Mouse (Mus musculus) heart, embryonic 16.5 days (tissue): Measurements from ENCODE around the gene Vhl. TPM values are rescaled to one million over a fixed set of nuclear protein-coding genes. Genes with fewer than 3 reads are reported as not detected.

ENCODE experiments used
- ATAC-seq: fragments of 200-750 bp; cut with Nextera tagmentation; replicated peaks from 2 replicates; pipeline ENCODE4 v1.8.0; 2017; ENCODE audit warnings: moderate number of reproducible peaks; ENCODE audit not compliant: insufficient read depth, low FRiP score; ENCODE audit errors: extremely low read depth
- H3K27ac ChIP-seq: fragments of 300-500 bp; sonication (generic); 2 replicates; pipeline ENCODE4 v1.5.1; 2014; ENCODE audit warnings: mild to moderate bottlenecking, low read length, control low read depth, moderate library complexity
- H3K27me3 ChIP-seq: fragments of 300-500 bp; sonication (generic); 2 replicates; pipeline ENCODE4 v1.6.1; 2014; ENCODE audit warnings: low read length, mixed read lengths; ENCODE audit not compliant: control insufficient read depth, insufficient read depth
- H3K36me3 ChIP-seq: fragments of 300-500 bp; sonication (generic); 2 replicates; pipeline ENCODE4 v1.6.1; 2014; ENCODE audit not compliant: control insufficient read depth, insufficient read depth
- H3K4me1 ChIP-seq: fragments of 300-500 bp; sonication (generic); 2 replicates; pipeline ENCODE4 v1.6.1; 2014; ENCODE audit warnings: low read length, mixed read lengths; ENCODE audit not compliant: control insufficient read depth, insufficient read depth
- H3K4me2 ChIP-seq: fragments of 300-500 bp; sonication (generic); 2 replicates; pipeline ENCODE4 v1.6.1; 2014; ENCODE audit warnings: low read depth, mild to moderate bottlenecking, control low read depth, low read length
- H3K4me3 ChIP-seq: fragments of 300-500 bp; sonication (generic); 2 replicates; pipeline ENCODE4 v1.5.1; 2014; ENCODE audit warnings: mild to moderate bottlenecking, control low read depth, low read length
- H3K9ac ChIP-seq: fragments of 300-500 bp; sonication (generic); 2 replicates; pipeline ENCODE4 v1.6.1; 2014; ENCODE audit warnings: low read length, control low read depth
- H3K9me3 ChIP-seq: fragments of 300-500 bp; sonication (generic); replicated peaks from 2 replicates; pipeline ENCODE4 v1.6.1; 2016; ENCODE audit warnings: low read length; ENCODE audit not compliant: control insufficient read depth
- WGBS: fragments of 180-500 bp; shearing (Covaris S2); extraction: QIAGEN DNeasy Blood & Tissue Kit; methylation state at CpG from one replicate; pipeline ENCODE4 v1.1.7; 2014; 5-methylcytosine and 5-hydroxymethylcytosine counted together
- polyA plus RNA-seq: library from polyadenylated mRNA; unstranded; fragments of >200 nt; fragmentation: Nextera tagmentation; extraction: Ambion mirVana; gene quantifications from 2 replicates; pipeline ENCODE4 v1.2.1, GENCODE M21; 2015

Vhl gene
- polyA plus RNA-seq, 1 experiment from 2014 or later: 28.8 TPM

DNA sequence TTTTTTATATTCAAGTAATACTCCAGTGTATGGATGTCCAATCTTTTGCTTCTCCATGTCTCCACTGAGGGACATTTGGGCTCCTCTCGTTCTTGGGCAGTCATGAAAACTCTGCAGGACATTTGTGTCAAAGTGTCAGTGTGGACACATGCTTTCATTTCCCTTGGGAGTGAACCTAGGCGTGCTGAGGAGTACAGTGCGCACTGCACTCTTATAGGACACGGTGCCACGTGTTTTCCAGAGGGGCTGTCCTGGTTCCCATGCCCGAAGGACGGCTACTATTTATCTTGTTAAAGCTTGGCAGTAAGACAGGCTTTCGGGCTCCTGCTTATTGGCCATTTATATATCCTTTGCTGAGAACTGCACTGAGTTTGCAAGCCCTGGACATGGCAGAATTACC lies 18.8 kb downstream of the Vhl start:
- Histone ChIP-seq H3K9ac (no peak overlapping the region), H3K4me3 (no peak overlapping the region), H3K4me1 (no peaks in the 10 kb centered on the region), H3K27ac (no peak overlapping the region), H3K9me3 (no peaks in the 10 kb centered on the region), H3K36me3 (no peaks in the 10 kb centered on the region), H3K4me2 (no peak overlapping the region), H3K27me3 (no peaks in the 10 kb centered on the region)
- ATAC-seq: no peak
- 72% methylated on average over 8 of the region's 8 CpGs for WGBS

- Histone ChIP-seq H3K4me1 (no peaks in the 10 kb centered on the region), H3K4me2 (no peak overlapping the region), H3K4me3 (no peak overlapping the region), H3K27me3 (no peaks in the 10 kb centered on the region), H3K9ac (no peak overlapping the region), H3K36me3 (no peaks in the 10 kb centered on the region), H3K27ac (no peak overlapping the region), H3K9me3 (no peaks in the 10 kb centered on the region)
- WGBS: 75% methylated on average over 4 of the region's 4 CpGs
- ATAC-seq: no peak
Observed at GRCm38 (mm10) chr6:113643021-113643420, 19.3 kb downstream of the Vhl start.

GRCm38 (mm10) chr6:113643967-113644366 lies 20.2 kb downstream of the Vhl start:
- Histone ChIP-seq H3K27me3 (no peaks in the 10 kb centered on the region), H3K4me3 (no peak overlapping the region), H3K27ac (peak overlapping the region; percentile 73), H3K9ac (no peak overlapping the region), H3K4me1 (no peaks in the 10 kb centered on the region), H3K9me3 (no peaks in the 10 kb centered on the region), H3K4me2 (no peak overlapping the region), H3K36me3 (no peaks in the 10 kb centered on the region)
- no peak for ATAC-seq
- 94% methylated on average over 2 of the region's 2 CpGs for WGBS

DNA sequence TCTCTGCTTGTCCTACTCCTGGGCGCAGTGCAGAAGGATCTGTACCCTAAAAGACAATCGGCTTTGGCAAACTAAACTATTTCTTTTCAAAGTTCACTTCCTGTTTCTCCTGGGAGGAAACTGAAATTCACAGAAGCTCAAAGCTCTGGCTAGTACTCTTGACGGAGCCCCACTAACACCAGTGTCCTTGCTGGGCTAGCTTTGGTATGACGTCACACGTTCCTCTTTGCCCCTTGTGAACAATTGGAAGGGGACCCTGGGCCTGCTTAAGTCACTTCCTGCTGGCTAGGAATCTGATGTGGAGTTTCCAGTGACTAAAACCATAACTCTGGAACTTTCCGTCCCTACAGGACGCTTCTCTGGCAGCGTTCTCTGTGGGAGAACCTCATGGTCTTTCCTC lies 21.0 kb downstream of the Vhl start:
- Histone ChIP-seq H3K9ac (no peak overlapping the region), H3K27me3 (no peaks in the 10 kb centered on the region), H3K27ac (peak overlapping the region; percentile 73), H3K4me3 (no peak overlapping the region), H3K4me1 (no peaks in the 10 kb centered on the region), H3K9me3 (no peaks in the 10 kb centered on the region), H3K36me3 (no peaks in the 10 kb centered on the region), H3K4me2 (no peak overlapping the region)
- ATAC-seq: peak; percentile 68; the same call in 1 of the 2 replicates
- WGBS: 63% methylated on average over 8 of the region's 8 CpGs

DNA sequence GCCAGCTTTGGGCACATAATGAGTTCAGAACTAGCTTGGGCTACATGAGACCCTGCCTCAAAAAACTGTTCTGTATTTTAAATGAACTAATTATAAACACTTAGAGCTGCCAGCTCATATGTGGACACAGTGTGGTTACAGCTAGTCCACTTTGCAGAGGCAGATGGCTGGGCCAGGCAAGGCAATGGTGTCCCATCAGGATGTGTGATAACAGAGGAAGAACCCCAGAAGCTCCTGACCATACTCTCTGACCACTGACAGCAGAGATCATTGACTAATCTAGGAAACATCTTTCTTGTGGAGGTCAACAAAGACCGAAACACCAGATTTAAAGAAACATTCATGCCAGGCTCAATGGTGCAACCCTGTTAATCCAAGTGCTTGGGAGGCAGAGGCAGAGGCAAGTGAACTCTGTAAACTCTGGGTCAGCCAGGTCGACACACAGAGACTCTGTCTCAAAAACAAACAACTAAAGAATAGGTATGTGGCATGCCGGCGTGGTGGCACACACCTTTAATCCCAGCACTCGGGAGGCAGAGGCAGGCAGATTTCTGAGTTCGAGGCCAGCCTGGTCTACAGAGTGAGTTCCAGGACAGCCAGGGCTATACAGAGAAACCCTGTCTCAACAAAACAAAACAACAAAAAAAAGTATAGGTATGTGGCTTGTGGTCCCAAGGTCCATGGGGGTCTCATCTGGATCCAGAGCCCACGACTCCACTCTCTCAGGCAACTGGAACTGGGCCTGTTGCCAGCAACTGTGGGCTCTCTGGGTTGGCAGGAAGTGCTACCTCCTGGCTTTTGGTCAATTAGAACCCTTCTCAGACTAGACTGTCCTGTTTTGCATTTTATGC lies 25.8 kb downstream of the Vhl start:
- Histone ChIP-seq H3K4me1 (no peaks in the 10 kb centered on the region), H3K27ac (no peak overlapping the region), H3K9ac (no peak overlapping the region), H3K4me2 (no peak overlapping the region), H3K9me3 (no peaks in the 10 kb centered on the region), H3K27me3 (no peaks in the 10 kb centered on the region), H3K36me3 (no peaks in the 10 kb centered on the region), H3K4me3 (no peak overlapping the region)
- WGBS: 76% methylated on average over 7 of the region's 7 CpGs
- ATAC-seq: no peak

DNA sequence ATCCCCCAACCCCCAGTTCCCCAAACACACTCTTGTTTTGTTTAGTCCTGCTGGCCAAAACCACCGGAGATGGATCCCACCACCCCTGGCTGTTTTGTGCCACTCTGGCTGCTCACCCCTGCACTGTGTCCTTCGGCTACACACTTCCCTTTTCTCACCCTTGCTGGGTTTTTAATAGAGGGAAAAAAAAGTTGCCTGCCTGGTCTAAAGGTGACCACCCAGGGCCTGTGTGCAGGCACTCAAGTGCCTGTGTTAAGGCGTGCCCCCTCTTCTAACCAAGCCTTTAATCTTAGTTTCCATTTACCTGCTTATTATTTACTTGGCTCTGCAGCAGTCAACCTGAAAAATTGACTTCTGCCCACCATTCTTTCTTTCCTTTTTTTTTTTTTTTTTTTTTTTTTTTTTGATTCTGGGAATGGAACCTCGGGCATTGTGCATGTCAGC lies 26.5 kb downstream of the Vhl start:
- WGBS: 66% methylated on average over 4 of the region's 4 CpGs
- Histone ChIP-seq H3K9me3 (no peaks in the 10 kb centered on the region), H3K27me3 (no peaks in the 10 kb centered on the region), H3K4me2 (no peak overlapping the region), H3K27ac (no peak overlapping the region), H3K9ac (no peak overlapping the region), H3K4me1 (peaks cover 3% of the 10 kb centered on the region; the same call in 1 of the 2 replicates), H3K36me3 (no peaks in the 10 kb centered on the region), H3K4me3 (no peak overlapping the region)
- ATAC-seq: no peak

DNA sequence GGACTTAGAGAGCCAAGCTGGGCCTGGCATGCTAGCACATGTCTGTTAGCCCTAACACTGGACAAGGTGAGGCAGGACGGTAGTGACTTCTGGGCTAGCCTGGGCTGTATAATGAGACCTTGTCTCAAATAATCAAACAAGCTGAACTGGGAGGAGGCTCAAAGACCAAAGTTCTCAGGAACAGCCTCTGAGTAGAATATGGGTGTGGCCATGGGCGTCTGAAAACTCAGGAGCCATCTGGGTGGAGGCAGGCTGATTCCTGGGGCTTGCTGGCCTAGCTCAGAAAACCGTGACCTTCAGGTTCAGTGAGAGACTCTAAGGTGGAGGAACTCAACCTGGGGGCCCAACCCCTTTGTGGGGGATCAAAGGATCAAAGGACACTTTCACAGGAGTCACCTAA lies 27.9 kb downstream of the Vhl start:
- Histone ChIP-seq H3K4me2 (no peak overlapping the region), H3K4me1 (peaks cover 3% of the 10 kb centered on the region; the same call in 1 of the 2 replicates), H3K36me3 (no peaks in the 10 kb centered on the region), H3K9ac (no peak overlapping the region), H3K27me3 (no peaks in the 10 kb centered on the region), H3K27ac (no peak overlapping the region), H3K4me3 (no peak overlapping the region), H3K9me3 (no peaks in the 10 kb centered on the region)
- 67% methylated on average over 3 of the region's 3 CpGs for WGBS
- ATAC-seq: no peak

DNA sequence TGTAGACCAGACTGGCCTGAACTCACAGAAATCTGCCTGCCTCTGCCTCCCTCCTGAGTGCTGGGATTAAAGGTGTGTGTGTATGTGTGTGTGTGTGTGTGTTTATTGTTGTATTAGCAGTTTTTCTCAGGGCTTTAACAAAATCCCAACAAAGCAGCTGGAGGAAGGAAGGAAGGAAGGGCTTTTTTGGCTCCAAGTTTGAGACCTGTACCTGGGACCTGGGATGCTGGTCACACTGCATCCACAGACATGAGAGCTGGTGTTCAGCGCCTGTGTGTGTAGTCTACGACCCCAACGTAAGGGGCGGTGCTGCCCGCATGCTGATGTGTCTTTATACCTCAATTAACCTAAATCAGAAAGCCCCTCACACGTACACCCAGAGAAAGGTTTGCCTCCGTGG lies 29.8 kb downstream of the Vhl start:
- Histone ChIP-seq H3K36me3 (no peaks in the 10 kb centered on the region), H3K4me3 (no peak overlapping the region), H3K9ac (no peak overlapping the region), H3K4me2 (no peak overlapping the region), H3K4me1 (peaks cover 3% of the 10 kb centered on the region; the same call in 1 of the 2 replicates), H3K27ac (no peak overlapping the region; the same call in 1 of the 2 replicates), H3K9me3 (no peaks in the 10 kb centered on the region), H3K27me3 (no peaks in the 10 kb centered on the region)
- 87% methylated on average over 7 of the region's 7 CpGs for WGBS
- no peak for ATAC-seq

- WGBS: 68% methylated on average over 8 of the region's 8 CpGs
- H3K9me3 ChIP-seq: no peaks in the 10 kb centered on the region
- H3K4me2 ChIP-seq: no peak overlapping the region
- ATAC-seq: no peak
- H3K36me3 ChIP-seq: no peaks in the 10 kb centered on the region
- H3K4me1 ChIP-seq: peaks cover 4% of the 10 kb centered on the region
- peak overlapping the region; percentile 24; the same call in 1 of the 2 replicates for H3K27ac ChIP-seq
- no peak overlapping the region for H3K9ac ChIP-seq
- no peaks in the 10 kb centered on the region for H3K27me3 ChIP-seq
- no peak overlapping the region for H3K4me3 ChIP-seq
Observed at GRCm38 (mm10) chr6:113654102-113654501, 30.3 kb downstream of the Vhl start.
